Mouse (Mus musculus): ENCODE results near the gene Dnajc8. TPM values are rescaled to one million over a fixed set of nuclear protein-coding genes. Genes with fewer than 3 reads are reported as not detected.

Dnajc8 gene
- polyA plus RNA-seq (2015; fragmentation: Nextera tagmentation; extraction: Ambion mirVana), result 167 and 176 TPM in 2 replicates

GRCm38 (mm10) chr4:132535406-132536121 is at the start of gene Dnajc8:
TSS of gene Dnajc8 (plus strand) at chr4:132535550.

GRCm38 (mm10) chr4:132510352-132510798 is 25.0 kb upstream of the Dnajc8 start, which contains the start of gene Sesn2:
TSS of gene Sesn2 (minus strand) at chr4:132510501.

DNA sequence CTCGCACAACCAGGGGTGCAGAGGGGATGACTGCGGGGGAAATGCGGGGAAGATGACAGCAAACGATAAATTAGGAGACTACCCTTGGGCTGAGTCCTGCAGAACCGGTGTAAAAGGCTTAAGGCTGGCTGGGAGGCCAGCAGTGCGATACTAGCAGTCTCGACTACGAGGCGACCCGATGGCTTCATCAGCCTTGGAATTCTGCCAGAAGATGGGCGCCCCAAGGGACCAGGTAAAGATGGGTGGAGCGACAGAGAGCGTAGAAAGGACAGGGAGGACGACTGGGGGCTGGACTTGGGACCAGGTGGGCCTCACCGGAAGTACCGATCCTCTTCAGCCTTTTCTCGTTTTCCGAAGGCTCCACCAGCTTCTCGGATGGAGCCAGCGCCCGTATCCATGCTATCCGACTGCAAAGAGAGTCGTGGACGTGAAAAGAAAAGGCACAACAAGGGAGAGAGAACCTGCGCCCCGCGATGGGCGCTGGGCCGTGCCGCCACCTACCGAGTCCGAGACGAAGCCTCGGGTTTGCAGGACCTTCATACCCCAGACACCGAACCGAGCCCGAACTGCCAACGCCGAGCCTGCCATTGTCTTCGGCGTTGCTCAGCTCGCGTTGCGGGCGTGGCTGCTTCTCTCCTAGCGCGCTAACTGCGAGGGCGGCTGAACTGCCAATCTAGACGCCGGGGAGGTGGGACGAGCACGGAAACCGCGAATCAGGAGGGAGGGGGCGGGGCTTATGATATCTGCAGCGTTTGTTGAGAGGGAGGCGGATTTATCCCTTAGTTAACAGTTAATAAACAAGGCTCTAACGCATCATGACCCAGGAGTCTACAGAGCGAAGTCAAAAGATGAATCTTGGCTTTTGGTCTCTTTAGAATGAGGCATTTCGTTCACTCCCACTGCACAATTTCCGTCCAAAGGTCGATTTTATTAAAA is 2.1 kb upstream of the Dnajc8 start, which contains the start of gene Atpif1:
Atpif1 (minus strand) TSS at position 679 of the 936 bp plus-strand sequence.

GRCm38 (mm10) chr4:132563965-132564364 is 28.6 kb downstream of the Dnajc8 start, which contains the start of gene Ptafr:
TSS of gene Ptafr (plus strand) at chr4:132564067.

Other genes starting within 250 kb of the Dnajc8 start
- gene Rab42, start 232.2 kb upstream of the Dnajc8 start, polyA plus RNA-seq (2015; fragmentation: Nextera tagmentation; extraction: Ambion mirVana), result 1.8 and 2.1 TPM in 2 replicates
- gene Trnau1ap, start 206.0 kb upstream of the Dnajc8 start, polyA plus RNA-seq (2015; fragmentation: Nextera tagmentation; extraction: Ambion mirVana), result 42.4 and 44.6 TPM in 2 replicates
- 69.5 and 69.8 TPM in 2 replicates for gene Rcc1, start 181.9 kb upstream of the Dnajc8 start, polyA plus RNA-seq (2015; fragmentation: Nextera tagmentation; extraction: Ambion mirVana)
- 11.8 and 13.4 TPM in 2 replicates for gene Phactr4, start 113.1 kb upstream of the Dnajc8 start, polyA plus RNA-seq (2015; fragmentation: Nextera tagmentation; extraction: Ambion mirVana)
- gene Med18, start 71.6 kb upstream of the Dnajc8 start, polyA plus RNA-seq (2015; fragmentation: Nextera tagmentation; extraction: Ambion mirVana), result 19.8 and 22.6 TPM in 2 replicates
- 7.0 and 9.7 TPM in 2 replicates for gene Sesn2, start 25.0 kb upstream of the Dnajc8 start, polyA plus RNA-seq (2015; fragmentation: Nextera tagmentation; extraction: Ambion mirVana)
- gene Atpif1, start 1.9 kb upstream of the Dnajc8 start, polyA plus RNA-seq (2015; fragmentation: Nextera tagmentation; extraction: Ambion mirVana), result 1,940 and 2,281 TPM in 2 replicates
- gene Ptafr, start 28.5 kb downstream of the Dnajc8 start, polyA plus RNA-seq (2015; fragmentation: Nextera tagmentation; extraction: Ambion mirVana), result 4.8 and 6.3 TPM in 2 replicates
- gene Eya3, start 103.4 kb downstream of the Dnajc8 start, polyA plus RNA-seq (2015; fragmentation: Nextera tagmentation; extraction: Ambion mirVana), result 10.1 and 10.3 TPM in 2 replicates
- gene Xkr8, start 197.0 kb downstream of the Dnajc8 start, polyA plus RNA-seq (2015; fragmentation: Nextera tagmentation; extraction: Ambion mirVana), result 2.6 and 3.9 TPM in 2 replicates
- 0.75 and 1.0 TPM in 2 replicates for gene Smpdl3b, start 221.7 kb downstream of the Dnajc8 start, polyA plus RNA-seq (2015; fragmentation: Nextera tagmentation; extraction: Ambion mirVana)
- gene Rpa2, start 232.8 kb downstream of the Dnajc8 start, polyA plus RNA-seq (2015; fragmentation: Nextera tagmentation; extraction: Ambion mirVana), result 110 and 126 TPM in 2 replicates